Mouse (Mus musculus) thymus, postnatal 4 days (tissue): Measurements from ENCODE around the gene Zpbp.

Experiments
- DNase-seq: peaks from one replicate; pipeline ENCODE4 v3.0.0; 2021

The Zpbp gene

GRCm38 (mm10) chr11:11461635-11462560 is at the start of gene Zpbp, which contains the start of gene Spata48:
Gene Zpbp, minus strand, starts transcription at chr11:11462408.
Gene Spata48, plus strand, starts transcription at chr11:11462094.
- DNase-seq = peak; percentile 96

GRCm38 (mm10) chr11:11509413-11509812 is 47.2 kb upstream of the Zpbp start:
- no peak for DNase-seq

- DNase-seq = no peak
These were observed 44.0 kb upstream of the Zpbp start for GRCm38 (mm10) chr11:11506187-11506586.

- DNase-seq = peak; percentile 76
These were observed 37.7 kb upstream of the Zpbp start for GRCm38 (mm10) chr11:11499944-11500343.

GRCm38 (mm10) chr11:11495697-11496096 is 33.5 kb upstream of the Zpbp start:
- no peak for DNase-seq

GRCm38 (mm10) chr11:11492044-11492443 is 29.8 kb upstream of the Zpbp start:
- DNase-seq = no peak

GRCm38 (mm10) chr11:11484378-11484777 is 22.2 kb upstream of the Zpbp start:
- DNase-seq = no peak

GRCm38 (mm10) chr11:11468924-11469323 is 6.7 kb upstream of the Zpbp start:
- DNase-seq = no peak

- DNase-seq = no peak
These were observed 318 bp upstream of the Zpbp start for GRCm38 (mm10) chr11:11462561-11462890.

GRCm38 (mm10) chr11:11455037-11455436 is 7.2 kb downstream of the Zpbp start:
- no peak for DNase-seq

- DNase-seq = no peak
These were observed 44.9 kb downstream of the Zpbp start for GRCm38 (mm10) chr11:11417356-11417755.

GRCm38 (mm10) chr11:11414188-11414587 is 48.0 kb downstream of the Zpbp start:
- no peak for DNase-seq

- peak; percentile 37 for DNase-seq
These were observed 67.5 kb downstream of the Zpbp start for GRCm38 (mm10) chr11:11394686-11395085.

- DNase-seq = no peak
These were observed 69.0 kb downstream of the Zpbp start for GRCm38 (mm10) chr11:11393164-11393563.

GRCm38 (mm10) chr11:11371305-11371704 is 90.9 kb downstream of the Zpbp start:
- no peak for DNase-seq

GRCm38 (mm10) chr11:11283512-11283911 is 178.7 kb downstream of the Zpbp start:
- DNase-seq = no peak

- no peak for DNase-seq
These were observed 182.1 kb downstream of the Zpbp start for GRCm38 (mm10) chr11:11280128-11280527.

- no peak for DNase-seq
These were observed 204.9 kb downstream of the Zpbp start for GRCm38 (mm10) chr11:11257348-11257747.

GRCm38 (mm10) chr11:11242694-11243377 is 219.4 kb downstream of the Zpbp start:
- no peak for DNase-seq

- peak; percentile 46 for DNase-seq
These were observed 222.9 kb downstream of the Zpbp start for GRCm38 (mm10) chr11:11239346-11239745.
